Mouse (Mus musculus): Measurements from ENCODE around the gene Ralb.
A peak's percentile ranks its signal among the peaks of the same experiment; 100 is the strongest.

DNA sequence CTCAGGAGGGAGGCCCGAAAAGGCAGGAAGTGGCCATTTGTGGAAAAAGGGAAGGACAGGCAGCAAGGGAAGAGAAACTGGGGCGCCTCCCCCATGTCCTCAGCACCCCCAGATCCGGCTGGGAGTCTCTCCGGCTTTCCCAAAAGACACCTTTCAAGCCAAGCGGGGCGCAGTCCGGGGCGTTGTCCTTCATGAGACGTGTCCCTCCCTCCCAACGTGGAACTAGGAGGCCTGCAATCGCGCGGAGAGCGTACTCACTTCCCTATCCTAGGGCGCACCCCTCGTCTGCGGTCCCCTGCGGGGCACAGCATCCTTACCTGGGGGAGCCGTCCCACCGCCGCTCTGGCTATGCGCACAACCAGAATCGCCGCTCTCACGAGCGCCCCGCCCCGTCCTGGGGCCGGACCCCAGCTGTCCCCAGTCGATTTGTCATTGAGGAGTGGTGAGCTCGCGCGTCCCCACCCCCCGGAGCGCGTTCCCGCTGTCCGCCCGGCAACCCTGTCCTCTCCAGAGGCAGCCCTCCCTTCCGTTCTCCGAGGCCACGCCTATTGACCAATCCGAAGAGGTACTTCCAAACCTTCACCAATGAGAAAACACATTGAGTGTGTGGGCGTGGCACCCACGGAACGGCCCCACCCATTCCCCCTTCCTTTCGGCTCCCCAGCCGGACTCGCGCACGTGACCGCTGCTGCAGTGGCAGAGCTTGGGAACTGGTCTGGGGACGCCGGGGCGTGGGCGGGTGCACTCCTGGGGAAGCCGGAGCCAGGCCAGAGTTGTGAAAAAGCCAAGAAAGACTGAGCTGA, at the start of gene Ralb:
- TF ChIP-seq POLR2A (IDR thresholded peaks at IDR 0.05; ENCODE audit: insufficient read length, low read depth) (peak; percentile 67), E2F4 (IDR thresholded peaks at IDR 0.05; ENCODE audit: insufficient read depth) (no peak), MYOG (IDR thresholded peaks at IDR 0.05; ENCODE audit: control insufficient read depth in 1 of 3, insufficient read depth in 1 of 3, insufficient read length in 2 of 3, low read depth in 2 of 3) (peak in 2 of 3 experiments; percentile 36 to 72)

Data from myocyte (in vitro differentiated cells).